ENCODE assay signal across 11 mouse cellular contexts in the genomic region with DNA sequence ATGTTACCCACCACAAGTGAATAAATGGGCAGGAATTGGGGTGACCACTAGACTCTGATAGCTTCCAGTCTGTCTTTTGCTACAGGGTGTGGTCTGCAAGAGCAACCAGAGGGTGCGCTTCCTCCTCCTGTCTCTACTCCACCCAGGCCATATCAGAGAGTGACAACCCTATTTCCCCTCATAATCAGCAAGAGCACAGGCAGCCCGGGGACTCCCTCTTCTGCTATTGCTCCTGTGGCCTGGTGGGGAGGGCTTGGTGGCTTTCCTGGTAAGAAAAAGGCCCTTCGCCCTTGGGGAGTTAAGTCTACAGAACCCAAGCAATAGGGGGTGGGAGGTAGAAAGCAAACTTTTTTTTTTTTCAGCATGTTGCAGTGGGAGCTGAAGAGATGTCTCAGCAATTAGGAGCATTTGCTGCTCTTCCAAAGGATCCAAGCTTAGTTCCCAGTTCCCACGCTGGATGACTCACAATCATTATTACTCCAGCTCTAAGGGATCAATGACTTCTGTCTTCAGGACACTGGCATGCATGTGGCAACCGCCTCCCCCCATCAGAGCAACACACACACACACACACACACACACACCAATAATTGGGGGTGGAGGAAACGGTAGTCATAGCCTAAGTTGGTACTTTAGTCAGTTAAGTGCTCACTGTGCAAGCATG. TPM values are rescaled to one million over a fixed set of nuclear protein-coding genes. Genes with fewer than 3 reads are reported as not detected.
A peak's percentile ranks its signal among the peaks of the same experiment; 100 is the strongest.
DNase-seq lines count a peak whose midpoint lies in the region; ATAC-seq and TF ChIP-seq lines count a peak whose summit lies in the region.
"Had no signal": no experiment of that assay in that cellular context is flagged by ENCODE, and none has a peak within 500 bp of the region (broad histone marks: within the 10 kb centered on the region; RNA-seq: fewer than 3 reads in every experiment).

No protein-coding gene starts in this region.

- H3K36me3 ChIP-seq in kidney, embryonic 15.5 days, result peaks cover 4% of the 10 kb centered on the region; the same call in 1 of the 2 replicates
- H3K36me3 ChIP-seq in kidney, adult 2 months (ENCODE audit: control insufficient read depth, insufficient read depth, low read length), result no peaks in the 10 kb centered on the region
- peaks cover 23% of the 10 kb centered on the region for H3K36me3 ChIP-seq in erythroblast, embryonic 14.5 days (ENCODE audit: control insufficient read depth)
- H3K36me3 ChIP-seq in midbrain, embryonic 15.5 days (replicated peaks), result no peaks in the 10 kb centered on the region

- H3K27ac ChIP-seq in kidney, embryonic 15.5 days, result no peak overlapping the region
- H3K27ac ChIP-seq in kidney, adult 2 months (ENCODE audit: insufficient read depth, low read depth, low read length), result no peak overlapping the region
- no peak overlapping the region for H3K27ac ChIP-seq in midbrain, embryonic 15.5 days
- H3K27ac ChIP-seq: left cerebral cortex, adult 2 months; midbrain, embryonic 12.5 days had no signal

- no peak for TF ChIP-seq POLR2A in kidney, adult 2 months (IDR thresholded peaks at IDR 0.05; ENCODE audit: low read depth, low read length)

- no peak overlapping the region for H3K4me3 ChIP-seq in kidney, embryonic 15.5 days (replicated peaks)
- no peak overlapping the region for H3K4me3 ChIP-seq in kidney, adult 2 months (ENCODE audit: insufficient read depth, low read depth, low read length)
- peak overlapping the region; percentile 73 for H3K4me3 ChIP-seq in erythroblast, embryonic 14.5 days (replicated peaks)
- no peak overlapping the region for H3K4me3 ChIP-seq in midbrain, embryonic 15.5 days
- H3K4me3 ChIP-seq: left cerebral cortex, adult 2 months; midbrain, embryonic 12.5 days had no signal

- no peak overlapping the region for H3K4me2 ChIP-seq in kidney, embryonic 15.5 days
- H3K4me2 ChIP-seq in midbrain, embryonic 15.5 days, result no peak overlapping the region
- H3K4me2 ChIP-seq: midbrain, embryonic 12.5 days had no signal

- WGBS in kidney, embryonic 15.5 days, result 76% methylated on average over 6 of the region's 6 CpGs
- WGBS in kidney, adult 2 months, result 76% methylated on average over 6 of the region's 6 CpGs
- 89% methylated on average over 6 of the region's 6 CpGs for WGBS in midbrain, embryonic 15.5 days

- peaks cover 3% of the 10 kb centered on the region; the same call in 1 of the 2 replicates for H3K27me3 ChIP-seq in kidney, embryonic 15.5 days
- no peaks in the 10 kb centered on the region for H3K27me3 ChIP-seq in kidney, adult 2 months (replicated peaks; ENCODE audit: control insufficient read depth, insufficient read depth, low read length)
- H3K27me3 ChIP-seq in erythroblast, embryonic 14.5 days (ENCODE audit: control insufficient read depth), result no peaks in the 10 kb centered on the region
- no peaks in the 10 kb centered on the region for H3K27me3 ChIP-seq in midbrain, embryonic 15.5 days (replicated peaks)

- no peaks in the 10 kb centered on the region for H3K9me3 ChIP-seq in kidney, embryonic 15.5 days (replicated peaks)
- no peaks in the 10 kb centered on the region for H3K9me3 ChIP-seq in erythroblast, embryonic 14.5 days (ENCODE audit: control insufficient read depth, low read length)
- no peaks in the 10 kb centered on the region for H3K9me3 ChIP-seq in midbrain, embryonic 15.5 days
- H3K9me3 ChIP-seq: midbrain, embryonic 12.5 days had no signal

- peaks cover 30% of the 10 kb centered on the region for H3K4me1 ChIP-seq in kidney, embryonic 15.5 days
- peaks cover 7% of the 10 kb centered on the region; the same call in 1 of the 2 replicates for H3K4me1 ChIP-seq in kidney, adult 2 months (ENCODE audit: control insufficient read depth, insufficient read depth, low read length)
- peaks cover 85% of the 10 kb centered on the region for H3K4me1 ChIP-seq in erythroblast, embryonic 14.5 days (ENCODE audit: control insufficient read depth)
- H3K4me1 ChIP-seq in midbrain, embryonic 15.5 days, result peaks cover 25% of the 10 kb centered on the region

- TF ChIP-seq CTCF in kidney, adult 2 months (conservative IDR thresholded peaks at IDR 0.05; ENCODE audit: insufficient read depth, insufficient read length, low read depth, low read length), result no peak

- no peak for DNase-seq in kidney, adult 2 months
- peak; percentile 42 to 63 for DNase-seq in thymus, postnatal 36 days
- no peak for DNase-seq in adrenal gland, adult 18-20 months (ENCODE audit: low spot score in 2 of 2)
- no peak for DNase-seq in urinary bladder, postnatal 36 days (ENCODE audit: low spot score in 2 of 2)
- DNase-seq: kidney, adult 9 months had no signal

- H3K9ac ChIP-seq in kidney, embryonic 15.5 days, result no peak overlapping the region
- H3K9ac ChIP-seq in midbrain, embryonic 15.5 days, result no peak overlapping the region
- H3K9ac ChIP-seq: midbrain, embryonic 12.5 days had no signal

- peak; percentile 30; the same call in 1 of the 2 replicates for ATAC-seq in kidney, embryonic 15.5 days (replicated peaks; ENCODE audit: low FRiP score)
- peak; percentile 87 for ATAC-seq in megakaryocyte-erythroid progenitor cell, adult 5-6 weeks (replicated peaks; ENCODE audit: low FRiP score, low TSS enrichment, poor library complexity, severe bottlenecking)
- no peak for ATAC-seq in midbrain, embryonic 15.5 days (replicated peaks)

RNA-seq across cellular contexts. Expression of a gene that starts 1.7 kb away (rescaled TPM):
- 18.9 and 23.1 TPM in 2 replicates for polyA plus RNA-seq in kidney, embryonic 15.5 days (2015; fragmentation: Nextera tagmentation; extraction: Ambion mirVana)
- 36.5 and 48.1 TPM in 2 replicates for polyA plus RNA-seq in kidney, adult 2 months (2012; rRNA removed)
- 17.1 and 20.4 TPM in 2 replicates for polyA plus RNA-seq in erythroblast, embryonic 14.5 days (2012)
- 22.7 and 37.5 TPM in 2 replicates for total RNA-seq in megakaryocyte-erythroid progenitor cell, adult 5-6 weeks (2014; fragmentation: Nextera tagmentation)
- 17.0 TPM in 2 replicates for total RNA-seq in megakaryocyte-erythroid progenitor cell, adult 5-6 weeks (2017)
- 10 to 100 TPM; 25.3 to 28.8 TPM for total RNA-seq in adrenal gland, adult 18-20 months (2021)
- polyA plus RNA-seq in midbrain, embryonic 15.5 days (2015; fragmentation: Nextera tagmentation; extraction: Ambion mirVana), result 17.0 and 18.3 TPM in 2 replicates

RNA-seq across cellular contexts. Expression of a gene that starts 40.7 kb away (rescaled TPM):
- polyA plus RNA-seq in kidney, embryonic 15.5 days (2015; fragmentation: Nextera tagmentation; extraction: Ambion mirVana), result 0.80 and 0.82 TPM in 2 replicates
- 4.2 and 4.4 TPM in 2 replicates for polyA plus RNA-seq in kidney, adult 2 months (2012; rRNA removed)
- 0.02 TPM in 1 of 2 replicates, not detected in the other for polyA plus RNA-seq in erythroblast, embryonic 14.5 days (2012)
- not detected in 2 replicates for total RNA-seq in megakaryocyte-erythroid progenitor cell, adult 5-6 weeks (2014; fragmentation: Nextera tagmentation)
- total RNA-seq in megakaryocyte-erythroid progenitor cell, adult 5-6 weeks (2017), result 0.80 TPM in 1 of 2 replicates, not detected in the other
- total RNA-seq in adrenal gland, adult 18-20 months (2021), result 10 to 100 TPM in 1 of 2 experiments, 1 to 10 TPM in 1; 6.7 to 27.5 TPM
- 0.09 and 0.17 TPM in 2 replicates for polyA plus RNA-seq in midbrain, embryonic 15.5 days (2015; fragmentation: Nextera tagmentation; extraction: Ambion mirVana)

RNA-seq across cellular contexts. Expression of a gene that starts 45.1 kb away (rescaled TPM):
- 8.2 and 10.5 TPM in 2 replicates for polyA plus RNA-seq in kidney, embryonic 15.5 days (2015; fragmentation: Nextera tagmentation; extraction: Ambion mirVana)
- polyA plus RNA-seq in kidney, adult 2 months (2012; rRNA removed), result 61.1 and 77.6 TPM in 2 replicates
- 5.9 and 11.5 TPM in 2 replicates for polyA plus RNA-seq in erythroblast, embryonic 14.5 days (2012)
- 45.8 and 69.9 TPM in 2 replicates for total RNA-seq in megakaryocyte-erythroid progenitor cell, adult 5-6 weeks (2014; fragmentation: Nextera tagmentation)
- 10.0 and 12.9 TPM in 2 replicates for total RNA-seq in megakaryocyte-erythroid progenitor cell, adult 5-6 weeks (2017)
- 1 to 10 TPM; 4.1 to 5.4 TPM for total RNA-seq in adrenal gland, adult 18-20 months (2021)
- 4.8 and 6.8 TPM in 2 replicates for polyA plus RNA-seq in midbrain, embryonic 15.5 days (2015; fragmentation: Nextera tagmentation; extraction: Ambion mirVana)

RNA-seq across cellular contexts. Expression of a gene that starts 55.1 kb away (rescaled TPM):
- 1.8 and 2.1 TPM in 2 replicates for polyA plus RNA-seq in kidney, embryonic 15.5 days (2015; fragmentation: Nextera tagmentation; extraction: Ambion mirVana)
- polyA plus RNA-seq in kidney, adult 2 months (2012; rRNA removed), result 3.1 and 4.1 TPM in 2 replicates
- polyA plus RNA-seq in erythroblast, embryonic 14.5 days (2012), result 0.97 and 1.2 TPM in 2 replicates
- 0.57 TPM in 1 of 2 replicates, not detected in the other for total RNA-seq in megakaryocyte-erythroid progenitor cell, adult 5-6 weeks (2014; fragmentation: Nextera tagmentation)
- total RNA-seq in megakaryocyte-erythroid progenitor cell, adult 5-6 weeks (2017), result not detected in 2 replicates
- total RNA-seq in adrenal gland, adult 18-20 months (2021), result 1 to 10 TPM; 4.2 to 4.7 TPM
- 58.6 and 61.2 TPM in 2 replicates for polyA plus RNA-seq in midbrain, embryonic 15.5 days (2015; fragmentation: Nextera tagmentation; extraction: Ambion mirVana)

RNA-seq across cellular contexts. Expression of a gene that starts 57.3 kb away (rescaled TPM):
- 10.4 and 13.1 TPM in 2 replicates for polyA plus RNA-seq in kidney, embryonic 15.5 days (2015; fragmentation: Nextera tagmentation; extraction: Ambion mirVana)
- 12.2 and 19.8 TPM in 2 replicates for polyA plus RNA-seq in kidney, adult 2 months (2012; rRNA removed)
- polyA plus RNA-seq in erythroblast, embryonic 14.5 days (2012), result 3.8 and 3.9 TPM in 2 replicates
- 19.5 and 22.4 TPM in 2 replicates for total RNA-seq in megakaryocyte-erythroid progenitor cell, adult 5-6 weeks (2014; fragmentation: Nextera tagmentation)
- 2.8 and 3.1 TPM in 2 replicates for total RNA-seq in megakaryocyte-erythroid progenitor cell, adult 5-6 weeks (2017)
- total RNA-seq in adrenal gland, adult 18-20 months (2021), result 10 to 100 TPM; 10.7 to 11.3 TPM
- 11.3 and 11.8 TPM in 2 replicates for polyA plus RNA-seq in midbrain, embryonic 15.5 days (2015; fragmentation: Nextera tagmentation; extraction: Ambion mirVana)

Comparison
In these comparisons a context has a peak if more than half of its experiments do, and no peak if none do; other contexts are left out.
1. DNase-seq: peak in thymus, postnatal 36 days (2 of 2); none in kidney, adult 2 months (single experiment), adrenal gland, adult 18-20 months (0 of 2) and urinary bladder, postnatal 36 days (0 of 2).